Mouse (Mus musculus) adrenal gland, postnatal 14 days (tissue): ENCODE results near the gene Sell. TPM values are rescaled to one million over a fixed set of nuclear protein-coding genes. Genes with fewer than 3 reads are reported as not detected.
"Not testable (repeated sequence)": the region's sequence is repeated elsewhere in the genome, so short reads cannot be mapped to it uniquely, and the experiment has no call there.

Experiments used
- DNase-seq: peaks from one replicate; pipeline ENCODE4 v3.0.0; 2021; ENCODE audit warnings: mixed read lengths
- long read RNA-seq, 2 experiments: library from polyadenylated mRNA; stranded (forward); transcript quantifications; one replicate each; pipeline ENCODE4 v2.0.0; 2021
- total RNA-seq: library from RNA; stranded (reverse); gene quantifications from 2 replicates; pipeline ENCODE4 v1.2.3, GENCODE M21; 2021

Gene Sell
- total RNA-seq, result 1.9 and 29.0 TPM in 2 replicates
- long read RNA-seq, experiment 1, result 0 reads
- long read RNA-seq, experiment 2, result 0 reads

DNA sequence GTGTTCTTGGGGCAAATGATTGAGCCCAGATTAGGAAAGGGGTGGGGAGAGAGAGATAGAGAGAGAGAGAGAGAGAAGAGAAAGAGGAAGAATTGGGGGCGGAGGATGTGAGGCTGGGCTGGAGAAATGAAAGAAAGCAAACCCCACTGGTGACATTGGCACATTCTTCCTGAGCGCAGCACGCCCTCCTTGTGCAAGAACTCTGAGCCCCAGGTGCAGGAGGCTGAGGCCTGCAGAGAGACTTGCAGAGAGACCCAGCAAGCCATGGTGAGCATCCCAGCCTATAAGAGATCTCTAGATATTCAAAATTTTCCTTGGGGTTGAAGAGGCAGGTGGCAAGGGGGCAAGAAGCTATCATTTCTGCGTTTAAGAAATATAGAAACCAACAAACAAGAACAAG lies at the start of gene Sell:
Gene Sell, plus strand, starts transcription at position 58 of the 400 bp plus-strand sequence.
- peak; percentile 20 for DNase-seq

DNA sequence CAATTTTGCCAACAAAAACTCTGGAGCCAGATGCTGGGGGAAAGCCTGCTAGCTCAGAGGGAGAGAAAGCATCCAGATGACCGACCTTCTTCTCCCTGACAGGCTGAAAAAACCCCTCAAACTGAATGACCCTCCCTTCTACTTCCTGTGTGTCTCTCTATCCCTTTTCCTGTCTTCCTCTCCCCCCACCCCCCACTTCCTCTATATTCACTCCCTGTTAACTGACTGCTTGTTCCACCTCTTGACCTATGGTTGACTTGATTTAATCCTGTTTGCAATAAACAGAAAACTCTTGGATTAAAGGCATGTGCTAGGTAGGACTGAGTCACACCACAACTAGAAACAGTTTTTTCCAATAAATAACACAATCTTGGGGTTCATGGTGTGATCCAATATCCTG lies 47.2 kb upstream of the Sell start:
- no peak for DNase-seq

DNA sequence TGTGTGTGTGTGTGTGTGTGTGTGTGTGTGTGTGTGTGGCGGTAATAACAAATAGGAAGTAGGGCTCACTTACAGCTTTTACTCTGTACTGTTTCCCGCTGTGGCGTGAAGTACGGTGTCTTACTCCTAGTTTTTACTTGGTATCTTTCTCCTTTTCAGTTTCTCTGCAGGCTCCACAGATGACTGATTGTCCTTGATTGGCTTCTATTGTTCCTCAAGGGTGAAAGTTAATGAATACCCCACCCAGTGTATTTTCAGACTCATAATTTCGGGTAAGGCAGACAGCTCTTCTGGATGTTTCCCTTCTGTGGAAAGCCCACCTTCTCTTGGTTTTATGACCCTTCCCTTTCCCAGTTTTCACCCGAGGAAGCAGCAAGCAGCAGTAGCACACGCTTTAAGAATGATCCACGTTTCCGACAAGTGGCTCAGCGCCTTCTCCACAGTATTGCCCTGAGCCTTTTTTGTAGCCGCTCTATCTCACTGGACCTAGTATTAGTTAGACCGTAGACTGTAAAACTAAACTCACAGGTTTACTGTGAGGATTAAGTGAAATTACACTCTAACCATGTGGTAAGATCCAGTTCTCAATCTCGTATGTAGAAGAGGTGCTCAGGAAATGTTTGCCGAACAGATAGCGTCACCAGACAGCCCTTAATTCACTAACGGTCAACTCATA lies 43.4 kb upstream of the Sell start:
- no peak for DNase-seq

DNA sequence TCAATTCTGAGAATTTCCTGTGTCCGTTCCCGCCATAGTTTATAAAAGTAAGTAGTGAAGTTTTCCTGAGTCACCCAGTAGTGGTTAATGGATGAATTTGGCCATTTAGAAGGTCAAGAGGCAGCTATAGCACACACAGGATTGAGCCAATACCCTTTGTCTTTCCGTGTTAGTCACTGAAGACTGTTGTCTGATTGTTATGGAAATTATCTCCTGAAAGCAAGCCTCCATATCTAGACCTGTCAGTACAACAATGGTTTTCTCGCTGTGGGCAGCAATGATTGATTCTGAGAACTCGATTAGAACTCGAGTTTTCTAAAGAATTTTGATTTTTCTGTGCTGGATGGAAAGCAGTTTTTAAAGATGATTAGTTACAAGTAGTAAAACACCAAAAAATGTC lies 42.0 kb upstream of the Sell start:
- no peak for DNase-seq

DNA sequence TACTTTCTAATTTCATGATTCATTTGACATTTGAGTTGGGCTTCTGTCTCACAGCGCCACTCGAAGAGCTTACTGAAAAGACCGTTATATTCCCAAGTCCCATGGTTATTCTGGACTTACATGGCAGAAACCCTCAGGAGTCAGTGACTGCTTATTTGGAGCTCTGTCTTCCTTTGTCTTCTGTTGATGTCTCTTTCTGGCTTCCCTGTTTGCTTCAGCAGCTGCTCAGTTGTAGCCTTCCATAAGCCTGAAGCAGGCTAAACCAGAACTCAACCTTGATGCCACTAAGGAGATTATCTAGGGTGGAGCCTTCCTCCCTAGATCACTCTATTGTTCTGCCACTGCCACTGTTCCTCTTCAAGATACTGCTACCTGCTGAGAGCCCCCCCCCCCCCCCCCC lies 41.0 kb upstream of the Sell start:
- not testable (repeated sequence) for DNase-seq

DNA sequence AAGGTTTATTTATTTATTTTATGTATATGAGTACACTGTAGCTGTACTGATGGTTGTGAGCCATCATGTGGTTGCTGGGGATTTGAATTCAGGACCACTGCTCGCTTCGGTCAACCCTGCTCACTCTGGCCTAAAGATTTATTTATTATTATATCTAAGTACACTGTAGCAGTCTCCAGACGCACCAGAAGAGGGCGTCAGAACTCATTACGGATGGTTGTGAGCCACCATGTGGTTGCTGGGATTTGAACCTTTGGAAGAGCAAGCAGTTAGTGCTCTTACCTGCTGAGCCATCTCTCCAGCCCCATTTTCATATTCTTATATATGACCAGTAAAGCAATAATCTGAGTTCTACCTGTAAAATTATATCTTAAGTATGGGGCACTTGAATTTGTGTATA lies 39.7 kb upstream of the Sell start:
- DNase-seq, result not testable (repeated sequence)

DNA sequence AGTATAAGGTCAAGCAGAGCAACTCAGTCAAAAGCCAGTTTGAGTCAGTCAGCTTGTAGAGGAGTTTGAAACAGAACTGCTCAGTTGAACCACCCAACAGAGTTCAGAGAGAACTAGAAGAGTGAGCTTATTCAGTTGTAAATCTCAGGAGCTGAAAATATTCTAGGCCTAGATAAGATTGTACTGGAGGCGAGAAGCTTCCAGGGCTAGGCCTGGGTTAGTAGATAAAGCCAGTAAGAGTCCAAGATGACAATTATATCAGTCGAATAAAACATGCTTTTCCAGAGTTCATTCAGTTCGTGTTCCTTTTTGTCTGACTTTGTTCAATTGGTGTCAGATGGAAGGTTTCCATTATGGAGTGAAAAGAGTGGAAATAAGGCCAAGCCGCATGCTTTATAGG lies 36.1 kb upstream of the Sell start:
- no peak for DNase-seq

DNA sequence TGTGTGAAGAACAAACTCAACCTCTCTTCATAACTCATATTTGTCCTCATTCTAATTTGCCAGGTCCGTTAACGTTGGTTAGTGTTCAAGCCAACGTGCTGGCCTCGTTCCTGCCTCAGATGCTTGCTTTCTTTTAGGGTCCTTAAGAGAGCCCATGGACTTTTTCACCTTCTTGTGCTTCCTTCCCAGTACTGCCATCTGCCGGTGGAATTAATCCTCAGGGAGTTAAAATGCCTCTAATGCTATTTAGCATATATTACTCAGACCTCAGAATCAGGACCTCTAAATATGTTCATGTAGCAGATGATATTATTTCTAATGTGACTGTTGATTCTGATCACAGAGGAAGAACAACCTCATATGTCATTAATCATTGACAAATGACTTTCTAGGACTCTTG lies 34.4 kb upstream of the Sell start:
- peak; percentile 11 for DNase-seq

DNA sequence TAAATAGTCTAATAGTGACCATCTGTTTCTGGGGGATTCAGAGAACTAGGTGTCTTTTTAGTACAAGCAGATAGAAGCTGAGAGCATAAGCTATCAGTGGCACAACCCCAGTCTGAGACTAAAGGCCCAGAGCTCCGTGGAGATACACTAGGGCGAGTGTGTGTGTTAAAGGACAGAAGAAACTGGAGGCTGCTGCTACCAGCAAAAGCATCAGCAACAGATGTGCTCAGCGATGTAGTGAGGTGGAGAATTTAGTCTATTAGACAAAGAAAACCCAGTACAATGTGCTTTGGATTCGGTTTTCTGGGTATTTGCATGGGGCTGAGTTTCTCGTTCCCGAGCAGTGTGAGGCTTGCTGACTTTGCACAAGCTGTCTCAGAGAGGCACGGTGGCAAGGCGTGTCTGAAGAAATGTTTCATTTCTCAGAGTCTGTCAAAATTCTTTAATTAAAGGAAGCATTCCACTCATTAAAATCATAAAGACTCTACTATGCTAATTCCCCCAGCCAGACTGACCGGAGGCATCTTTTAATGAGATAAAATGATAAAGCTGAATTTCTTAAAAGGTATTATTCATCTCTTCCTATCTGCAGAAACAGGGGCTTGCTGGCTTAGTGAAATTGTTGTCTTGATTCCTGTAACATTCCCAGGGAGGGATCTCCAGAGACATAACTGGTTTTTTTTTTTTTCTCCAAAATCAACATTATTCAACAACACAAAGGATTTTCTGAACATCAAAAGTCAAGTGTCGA lies 21.2 kb upstream of the Sell start:
- DNase-seq, result no peak

DNA sequence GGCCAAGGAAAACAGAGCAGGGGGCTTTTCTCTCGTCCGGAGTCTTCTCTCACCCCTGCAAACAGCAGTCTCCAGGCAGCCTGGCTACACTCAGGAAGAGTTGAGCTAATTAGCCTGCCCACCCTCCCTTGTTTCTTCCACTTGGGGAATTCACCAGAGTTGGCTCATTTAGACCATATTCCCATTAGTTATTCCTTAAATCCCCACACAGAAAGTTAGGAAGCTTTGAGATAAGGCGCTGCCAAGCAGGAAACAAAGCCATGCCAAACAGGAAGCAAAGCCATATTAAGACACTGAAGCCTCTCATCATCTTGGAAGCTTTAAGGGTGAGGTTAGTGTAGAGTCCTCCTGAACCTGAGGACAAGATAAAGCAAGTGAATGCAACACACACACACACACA lies 18.2 kb upstream of the Sell start:
- DNase-seq, result peak; percentile 26

DNA sequence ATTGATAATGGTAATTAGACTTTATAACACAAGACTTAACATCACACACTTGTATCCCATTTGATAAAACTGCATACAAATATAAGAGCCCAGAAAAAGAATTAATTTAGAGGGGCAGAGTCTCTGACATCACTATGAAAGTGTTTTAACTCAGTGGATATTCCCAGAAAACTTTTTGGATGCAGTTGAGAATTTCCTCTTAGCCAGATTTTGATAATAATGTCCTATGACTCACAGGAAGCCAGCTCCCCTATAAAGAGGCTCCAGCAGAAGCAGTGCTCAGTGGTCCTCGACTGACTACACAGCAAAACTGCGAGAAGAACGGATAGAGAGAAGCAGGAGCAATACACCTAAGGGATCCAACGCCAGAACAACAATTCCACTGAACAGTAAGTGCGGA lies 13.8 kb upstream of the Sell start, which contains the start of gene Sele:
Gene Sele, plus strand, starts transcription at position 301 of the 400 bp plus-strand sequence.
- no peak for DNase-seq

DNA sequence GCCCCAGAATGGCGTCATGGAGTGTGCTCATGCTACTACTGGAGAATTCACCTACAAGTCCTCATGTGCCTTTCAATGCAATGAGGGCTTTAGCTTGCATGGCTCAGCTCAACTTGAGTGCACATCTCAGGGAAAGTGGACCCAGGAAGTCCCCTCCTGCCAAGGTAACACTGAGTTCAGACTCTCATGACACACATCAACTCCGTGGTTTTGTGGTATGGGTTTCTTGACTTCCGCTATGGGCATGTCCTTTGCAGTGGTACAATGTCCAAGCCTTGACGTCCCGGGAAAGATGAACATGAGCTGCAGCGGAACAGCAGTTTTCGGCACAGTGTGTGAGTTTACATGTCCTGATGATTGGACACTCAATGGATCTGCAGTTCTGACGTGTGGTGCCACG lies 8.2 kb upstream of the Sell start:
- no peak for DNase-seq

DNA sequence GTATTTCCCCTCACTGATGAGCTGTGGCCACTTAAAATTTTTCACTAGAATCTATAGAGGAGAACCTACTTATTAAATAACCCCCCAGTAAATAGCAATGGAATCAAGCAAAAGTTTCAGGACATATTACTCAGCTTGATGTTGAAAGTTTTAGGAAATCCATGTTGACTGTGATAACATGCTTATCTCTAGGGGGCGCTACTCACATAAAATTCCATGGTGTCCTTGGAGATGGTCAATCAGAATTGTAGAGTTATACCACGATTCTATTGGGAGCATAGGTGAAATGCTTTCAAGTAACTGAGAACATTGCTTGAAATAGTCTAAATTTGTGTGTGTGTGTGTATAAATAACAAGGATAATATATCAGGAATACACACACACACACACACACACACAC lies 7.0 kb upstream of the Sell start:
- peak; percentile 29 for DNase-seq

DNA sequence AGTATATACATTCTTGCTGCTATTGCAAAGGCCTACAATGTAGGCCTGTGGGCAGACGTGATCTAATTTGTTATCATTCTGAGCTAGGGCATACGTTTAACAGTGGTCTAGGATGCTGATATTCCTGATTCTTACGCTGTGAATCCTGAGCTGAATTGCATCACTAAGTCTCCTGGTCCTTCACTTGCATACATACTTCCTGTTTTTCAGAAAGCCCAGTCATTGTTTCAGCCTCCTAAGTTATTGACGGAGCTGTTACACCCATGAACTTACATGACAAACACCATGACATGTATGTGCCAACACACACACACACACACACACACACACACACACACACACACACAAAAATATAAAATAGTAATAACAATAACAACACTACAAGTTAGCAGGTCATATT lies 1.7 kb upstream of the Sell start:
- no peak for DNase-seq

DNA sequence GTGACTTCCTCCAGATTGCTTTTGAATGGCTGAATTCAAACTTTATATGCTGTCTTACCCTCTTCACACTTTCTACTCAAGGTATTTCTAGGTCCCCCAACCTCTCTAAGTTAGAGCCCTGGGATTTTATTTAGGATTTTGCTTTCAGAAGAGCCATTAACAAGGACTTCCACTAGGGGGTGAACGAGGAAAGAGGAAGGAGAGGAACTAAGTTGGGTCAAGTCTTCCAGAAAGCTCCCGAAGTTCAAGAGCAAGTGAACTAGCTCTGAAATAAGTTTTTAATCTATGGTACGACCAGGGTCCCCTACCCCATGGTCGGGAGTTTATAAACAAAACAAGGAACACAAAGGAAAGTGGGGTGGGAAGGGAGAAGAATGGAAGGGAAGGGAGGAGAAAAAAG lies 504 bp upstream of the Sell start:
- DNase-seq, result peak; percentile 15

DNA sequence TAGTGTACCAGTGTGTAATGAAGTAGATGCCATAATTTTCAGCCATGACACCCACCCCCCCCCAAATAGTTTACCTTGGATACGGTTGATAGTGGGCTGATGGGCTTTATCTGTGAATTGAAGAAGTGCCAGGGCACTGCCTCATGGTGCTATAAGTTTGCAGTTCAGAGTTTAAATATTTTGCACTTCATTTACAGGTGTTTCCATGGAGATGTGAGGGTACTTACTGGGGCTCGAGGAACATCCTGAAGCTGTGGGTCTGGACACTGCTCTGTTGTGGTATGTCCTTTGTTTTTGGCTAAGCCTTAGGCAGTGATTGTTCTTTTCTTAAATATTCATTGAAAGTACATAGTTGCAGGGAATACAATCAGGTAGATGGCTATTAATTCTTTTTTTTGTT lies 1.1 kb downstream of the Sell start:
- DNase-seq, result no peak

DNA sequence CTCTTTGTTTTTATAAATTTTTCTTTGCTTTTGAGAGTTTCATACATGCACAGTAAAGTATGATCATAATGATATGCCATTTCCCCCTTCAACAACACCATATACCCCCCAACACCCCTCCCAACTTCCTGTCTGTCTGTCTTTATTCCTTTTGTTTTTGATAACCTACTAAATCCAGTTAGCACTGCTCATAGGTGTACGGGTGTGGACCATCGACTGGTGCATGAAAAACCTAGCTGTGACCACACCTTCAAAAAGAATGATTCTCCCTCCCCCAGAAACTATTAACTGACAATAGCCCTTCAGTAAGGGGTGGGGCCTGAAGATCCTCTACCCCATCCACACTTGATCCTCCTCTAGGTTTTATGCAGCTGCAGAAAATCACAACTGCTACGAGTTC lies 2.0 kb downstream of the Sell start:
- DNase-seq, result no peak

DNA sequence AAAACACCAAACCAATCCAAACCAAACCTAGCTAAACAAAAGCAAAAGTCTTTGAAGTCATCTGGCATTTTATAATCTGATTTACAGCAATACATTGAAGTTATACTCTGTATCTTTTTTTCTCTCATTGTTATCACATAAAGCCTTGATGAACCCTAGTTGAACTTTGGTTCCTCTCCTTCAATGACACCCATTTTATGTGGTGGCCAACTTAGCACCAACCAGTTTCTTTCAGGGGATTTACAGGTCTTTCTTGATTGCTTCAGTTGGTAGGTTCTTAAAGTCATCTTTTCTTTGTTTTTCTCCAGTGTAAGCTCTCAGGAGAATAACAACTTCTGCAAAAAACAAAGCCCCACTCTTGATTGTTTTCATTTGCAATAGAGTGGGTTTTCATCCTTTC lies 7.5 kb downstream of the Sell start:
- no peak for DNase-seq

DNA sequence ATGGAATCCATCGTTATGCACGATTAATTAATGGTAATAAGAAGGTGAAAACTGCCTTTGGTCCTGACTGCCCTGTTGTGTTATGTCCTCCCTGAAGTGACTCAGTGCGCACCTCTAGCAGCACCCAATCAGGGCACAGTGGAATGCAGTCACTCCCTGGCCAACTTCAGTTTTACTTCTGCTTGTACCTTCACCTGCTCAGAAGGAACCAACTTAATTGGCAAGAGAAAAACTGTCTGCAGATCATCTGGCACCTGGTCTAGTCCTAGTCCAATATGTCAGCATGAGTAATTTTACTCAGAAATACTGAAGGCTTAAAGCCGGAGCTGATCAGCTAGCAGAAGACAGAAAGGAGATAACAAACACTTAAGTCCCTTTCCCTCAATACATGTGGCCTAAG lies 8.7 kb downstream of the Sell start:
- DNase-seq, result no peak

DNA sequence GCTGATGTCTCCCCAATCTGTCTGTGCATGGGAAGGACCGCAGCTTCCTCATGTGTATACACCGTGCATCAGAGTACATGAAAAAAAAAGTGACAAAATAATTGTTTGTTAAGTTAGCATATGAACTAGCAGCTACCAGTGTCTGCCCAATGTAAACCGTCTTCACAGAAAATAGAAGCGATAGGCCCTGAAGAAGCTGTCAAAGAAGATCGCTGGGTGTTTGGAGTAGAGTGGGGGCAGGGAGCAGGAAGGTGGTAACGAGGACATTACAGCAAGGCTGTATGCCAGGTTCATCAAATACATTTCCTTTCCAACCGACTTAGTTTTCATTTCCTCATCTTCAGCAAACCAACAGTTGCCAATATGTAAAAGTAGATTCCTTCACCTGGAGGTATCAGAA lies 9.3 kb downstream of the Sell start:
- no peak for DNase-seq

DNA sequence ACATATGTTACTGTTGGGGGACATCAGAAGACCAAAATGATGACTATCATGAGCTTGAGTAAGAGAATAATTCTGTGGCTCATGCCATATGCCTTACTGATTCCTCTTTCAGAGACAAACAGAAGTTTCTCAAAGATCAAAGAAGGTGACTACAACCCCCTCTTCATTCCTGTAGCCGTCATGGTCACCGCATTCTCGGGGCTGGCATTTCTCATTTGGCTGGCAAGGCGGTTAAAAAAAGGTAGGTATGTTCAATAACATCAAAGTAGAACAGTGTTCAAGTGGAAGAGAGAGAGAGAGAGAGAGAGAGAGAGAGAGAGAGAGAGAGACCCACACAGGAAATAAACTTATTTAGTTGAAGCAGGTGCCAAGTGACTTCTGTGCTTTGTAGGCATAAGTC lies 10.2 kb downstream of the Sell start:
- no peak for DNase-seq

DNA sequence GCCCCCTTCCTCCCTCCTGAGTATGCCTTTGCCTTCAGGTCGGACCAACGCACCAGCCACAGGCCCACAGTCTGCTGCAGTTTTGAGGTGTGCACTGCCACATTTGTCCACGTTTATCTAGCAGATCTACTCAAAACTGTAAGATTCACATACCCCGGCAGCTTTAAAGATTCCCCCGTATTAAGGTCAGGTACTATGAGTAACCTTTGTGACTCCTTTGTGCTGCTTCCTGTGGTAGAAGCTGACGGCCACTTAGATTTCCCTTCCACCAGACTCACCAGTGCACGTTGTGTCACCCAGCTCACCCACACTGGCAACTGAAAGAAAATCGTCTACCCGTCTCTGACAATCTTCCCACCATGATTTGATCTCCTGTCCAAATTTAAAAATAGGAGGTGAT lies 11.3 kb downstream of the Sell start:
- DNase-seq, result no peak

DNA sequence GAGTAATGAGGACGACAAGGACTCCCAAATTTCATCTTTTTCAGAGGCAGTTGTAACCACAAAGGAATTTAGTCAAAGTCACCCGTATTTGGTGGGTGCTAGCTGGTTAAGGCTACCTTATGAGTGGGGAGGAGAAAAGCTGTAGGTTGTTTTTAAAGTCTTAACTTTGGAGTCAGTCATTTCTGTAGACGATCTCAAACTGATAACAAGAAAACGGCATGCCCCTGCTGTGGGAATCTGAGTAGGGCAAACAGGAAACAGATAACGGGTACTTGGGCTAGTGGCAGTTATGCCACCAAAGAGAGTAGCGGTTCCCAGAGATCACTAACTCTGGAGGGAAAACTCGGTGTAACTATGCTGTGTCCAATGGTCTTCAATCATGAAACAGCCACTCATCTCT lies 12.0 kb downstream of the Sell start:
- no peak for DNase-seq

DNA sequence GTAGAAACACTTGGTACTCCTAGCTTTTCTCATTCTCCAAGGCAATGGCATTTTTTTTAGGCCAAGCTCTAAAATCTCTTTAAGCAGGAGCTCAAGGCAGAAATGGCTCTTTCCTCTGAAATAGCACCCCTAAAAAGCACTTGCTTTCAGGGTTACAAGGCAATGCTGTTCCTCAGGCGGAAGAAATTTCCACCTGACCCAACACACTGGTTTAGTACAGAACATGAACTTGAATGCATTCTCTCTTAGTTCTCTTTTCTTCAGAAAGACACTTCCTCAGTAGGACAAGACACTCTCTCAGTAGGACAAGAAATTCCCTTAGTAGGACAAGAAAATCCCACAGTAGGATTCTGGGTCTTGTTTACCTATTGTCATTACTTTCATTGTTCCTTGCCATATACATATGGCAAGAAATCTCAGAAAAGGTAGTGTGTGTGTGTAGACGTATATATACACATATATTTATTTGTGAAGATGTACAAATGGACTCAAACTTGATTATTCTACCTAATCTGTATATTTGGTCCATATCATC lies 12.9 kb downstream of the Sell start:
- no peak for DNase-seq
